Mouse (Mus musculus) liver, adult 2 months (tissue): ENCODE results near the gene Cdh13. TPM values are rescaled to one million over a fixed set of nuclear protein-coding genes. Genes with fewer than 3 reads are reported as not detected.

ENCODE experiments used
- DNase-seq: peaks from one replicate; pipeline ENCODE4 v3.0.0-alpha.2; 2011; ENCODE audit warnings: low read depth, low spot score; ENCODE audit errors: extremely low read depth
- H3K27ac ChIP-seq: fragments of 200-500 bp; replicated peaks from 2 replicates; pipeline ENCODE4 v1.5.1; 2012; ENCODE audit warnings: low read depth, mild to moderate bottlenecking, control low read depth, inconsistent platforms, low read length; ENCODE audit not compliant: insufficient read depth
- H3K27me3 ChIP-seq: fragments of 200-500 bp; 2 replicates; pipeline ENCODE4 v1.6.1; 2012; ENCODE audit warnings: mild to moderate bottlenecking, moderate library complexity, low read length, inconsistent platforms; ENCODE audit not compliant: control insufficient read depth, insufficient read depth
- H3K36me3 ChIP-seq: fragments of 200-500 bp; 2 replicates; pipeline ENCODE4 v1.6.1; 2012; ENCODE audit warnings: low read length, inconsistent platforms; ENCODE audit not compliant: control insufficient read depth, insufficient read depth
- H3K4me1 ChIP-seq: fragments of 200-500 bp; 2 replicates; pipeline ENCODE4 v1.6.1; 2011; ENCODE audit warnings: low read length; ENCODE audit not compliant: control insufficient read depth, insufficient read depth
- H3K4me3 ChIP-seq: fragments of 200-500 bp; 2 replicates; pipeline ENCODE4 v1.5.1; 2011; ENCODE audit warnings: low read depth, mild to moderate bottlenecking, control low read depth, low read length, moderate library complexity; ENCODE audit not compliant: insufficient read depth
- H3K79me2 ChIP-seq: fragments of 200-500 bp; 2 replicates; pipeline ENCODE4 v1.6.1; 2012; ENCODE audit warnings: inconsistent platforms, mild to moderate bottlenecking, low read length, moderate library complexity; ENCODE audit not compliant: control insufficient read depth, insufficient read depth
- H3K9ac ChIP-seq: fragments of 200-500 bp; 2 replicates; pipeline ENCODE4 v1.6.1; 2012; ENCODE audit warnings: low read depth, mild to moderate bottlenecking, control low read depth, inconsistent platforms, low read length
- CTCF ChIP-seq: fragments of 200-500 bp; IDR thresholded peaks from 2 replicates; pipeline ENCODE4 v1.5.1; 2011; ENCODE audit warnings: low read depth, low read length, control low read depth
- POLR2A ChIP-seq: fragments of 200-500 bp; IDR thresholded peaks from 2 replicates; pipeline ENCODE4 v1.6.1; 2011; ENCODE audit warnings: low read length, control low read depth; ENCODE audit not compliant: insufficient read depth; ENCODE audit errors: extremely low read depth
- WGBS: fragments of 180-500 bp; shearing (Covaris S2); methylation state at CpG from one replicate; pipeline ENCODE4 v1.1.7; 2018; 5-methylcytosine and 5-hydroxymethylcytosine counted together
- polyA plus RNA-seq: library from polyadenylated mRNA; depleted of rRNA; stranded (reverse); fragments of >200 nt; gene quantifications from 2 replicates; pipeline ENCODE4 v1.2.3, GENCODE M21; 2012
- total RNA-seq: library from RNA; depleted of rRNA; stranded (reverse); fragments of >200 nt; gene quantifications from 2 replicates; pipeline ENCODE4 v1.2.3, GENCODE M21; 2014

Gene Cdh13
- total and polyA plus RNA-seq, 2 experiments = 1.5 to 2.1 TPM

DNA sequence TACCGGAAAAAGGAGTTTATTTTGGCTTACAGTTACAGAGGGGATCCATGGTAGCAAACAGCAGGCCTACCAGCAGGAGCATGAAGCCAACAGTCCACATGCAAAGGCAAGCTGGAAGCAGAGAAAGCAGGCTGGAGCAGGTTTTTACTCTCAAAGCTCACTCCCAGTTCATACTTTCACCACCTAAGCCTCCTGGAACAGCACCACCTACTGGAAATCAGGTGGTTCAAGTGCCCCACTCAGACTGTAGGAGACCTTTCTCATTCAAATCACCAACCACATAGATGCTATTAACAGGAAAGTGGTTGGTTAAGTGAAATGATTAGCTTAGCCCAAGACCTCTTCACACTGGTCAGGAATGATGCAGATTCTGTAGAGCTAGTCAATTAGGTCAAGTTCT lies 402.3 kb downstream of the Cdh13 start:
- Histone ChIP-seq H3K27me3 (no peaks in the 10 kb centered on the region), H3K79me2 (no peaks in the 10 kb centered on the region), H3K4me1 (no peaks in the 10 kb centered on the region), H3K4me3 (no peak overlapping the region), H3K27ac (no peak overlapping the region), H3K9ac (no peak overlapping the region), H3K36me3 (no peaks in the 10 kb centered on the region)
- no peak for DNase-seq
- WGBS = 100% methylated on average over 1 of the region's 1 CpGs
- no peak for TF ChIP-seq POLR2A
- no peak for TF ChIP-seq CTCF

DNA sequence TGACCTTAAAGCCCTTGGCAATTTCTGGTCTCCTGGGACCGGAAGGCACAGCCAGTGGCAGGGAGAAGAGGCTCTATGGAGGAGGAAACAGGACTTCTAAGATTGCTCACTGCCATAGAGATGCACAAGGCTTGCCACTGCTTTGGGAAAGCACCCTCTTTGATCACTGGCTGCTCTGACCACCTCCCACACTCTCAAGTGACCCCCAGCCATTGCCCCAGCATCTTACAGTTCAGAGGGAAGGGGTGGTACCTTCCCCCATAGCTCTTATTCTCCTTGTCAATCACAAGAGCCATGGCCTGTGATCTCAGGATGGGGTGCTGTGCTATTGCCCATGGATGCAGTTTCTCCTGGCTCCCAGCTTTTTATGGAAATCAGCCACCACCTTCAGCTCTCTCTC lies 406.3 kb downstream of the Cdh13 start:
- no peaks in the 10 kb centered on the region for H3K4me1 ChIP-seq
- H3K9ac ChIP-seq = no peak overlapping the region
- 71% methylated on average over 1 of the region's 1 CpGs for WGBS

DNA sequence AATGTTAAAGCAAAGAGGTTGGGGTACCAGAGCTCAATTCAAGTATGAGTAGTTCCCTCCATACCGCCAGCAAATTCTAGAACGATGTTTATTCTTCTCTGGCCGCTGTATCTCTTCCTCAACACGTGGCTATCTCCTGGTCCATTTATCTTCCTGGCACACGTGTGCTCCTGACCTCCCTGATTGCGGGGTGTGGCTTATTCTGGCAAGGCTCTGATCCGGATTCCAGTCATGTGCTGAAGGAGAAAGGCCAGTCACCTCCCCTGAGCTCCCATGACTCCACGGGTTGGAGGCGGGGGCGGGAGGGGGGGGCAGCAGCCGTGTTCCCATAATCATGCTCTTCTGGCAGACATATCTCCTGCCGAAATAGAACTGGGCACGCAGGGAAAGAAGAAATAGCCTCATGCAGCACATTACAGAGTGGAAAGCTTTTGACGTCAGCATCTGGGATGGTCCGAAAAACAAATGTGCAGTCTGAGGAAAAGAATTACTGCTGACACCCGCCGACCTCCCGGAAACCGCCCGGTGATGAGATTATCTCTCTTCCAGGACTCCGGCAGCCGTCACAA lies 417.9 kb downstream of the Cdh13 start:
- peak; percentile 13 for DNase-seq
- Histone ChIP-seq H3K4me1 (no peaks in the 10 kb centered on the region), H3K9ac (no peak overlapping the region), H3K36me3 (no peaks in the 10 kb centered on the region), H3K79me2 (no peaks in the 10 kb centered on the region), H3K27me3 (no peaks in the 10 kb centered on the region), H3K27ac (no peak overlapping the region; the same call in 1 of the 2 replicates), H3K4me3 (no peak overlapping the region)
- TF ChIP-seq CTCF (no peak), POLR2A (no peak)
- WGBS = 72% methylated on average over 22 of the region's 22 CpGs

More for the DNA sequence above, 406.3 kb downstream of the Cdh13 start:
- Histone ChIP-seq H3K27me3 (no peaks in the 10 kb centered on the region), H3K36me3 (no peaks in the 10 kb centered on the region), H3K79me2 (no peaks in the 10 kb centered on the region), H3K4me3 (no peak overlapping the region), H3K27ac (no peak overlapping the region)
- no peak for DNase-seq
- TF ChIP-seq POLR2A (no peak), CTCF (no peak)

DNA sequence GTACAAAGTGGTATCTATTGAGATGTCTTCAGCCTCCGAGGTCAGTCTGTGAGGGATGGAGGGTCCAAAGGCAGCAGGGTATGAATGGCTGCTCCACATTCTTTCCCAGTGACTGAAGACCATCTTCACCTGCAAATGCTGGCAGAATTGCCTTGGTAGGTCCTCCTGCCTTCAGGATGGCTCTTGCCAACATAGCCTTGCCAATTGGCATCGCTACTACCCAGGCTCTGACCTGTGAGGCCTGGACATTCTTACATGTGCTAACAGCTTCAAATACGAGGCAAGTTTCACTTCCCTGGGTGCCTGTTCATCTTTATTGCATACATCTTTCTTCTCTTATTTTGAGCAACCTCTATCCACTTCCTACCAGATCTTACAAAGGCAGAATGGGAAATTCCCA lies 425.8 kb downstream of the Cdh13 start:
- DNase-seq = no peak

DNA sequence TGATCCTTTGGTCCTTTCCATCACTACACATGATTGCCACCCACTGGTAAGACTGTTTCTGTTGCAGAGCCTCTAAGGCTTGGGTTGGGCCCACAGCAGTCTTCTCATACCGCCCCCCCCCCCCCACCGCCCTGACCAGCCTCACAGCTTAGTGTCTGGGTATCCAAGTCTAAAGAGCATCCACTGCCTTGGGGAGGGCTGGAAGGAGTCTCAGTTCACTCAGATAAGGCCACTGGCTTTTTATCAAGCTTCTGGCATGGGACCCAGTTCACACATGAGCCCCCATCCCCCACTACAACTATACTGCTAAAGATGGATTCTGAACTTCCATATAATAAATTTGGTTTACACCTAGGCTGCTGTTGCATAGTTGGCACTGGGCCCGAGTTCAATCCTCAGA lies 428.1 kb downstream of the Cdh13 start:
- 82% methylated on average over 3 of the region's 3 CpGs for WGBS
- Histone ChIP-seq H3K27ac (no peak overlapping the region), H3K79me2 (no peaks in the 10 kb centered on the region), H3K36me3 (no peaks in the 10 kb centered on the region), H3K27me3 (no peaks in the 10 kb centered on the region), H3K4me3 (no peak overlapping the region), H3K4me1 (no peaks in the 10 kb centered on the region), H3K9ac (no peak overlapping the region)
- no peak for DNase-seq
- no peak for TF ChIP-seq POLR2A
- TF ChIP-seq CTCF = no peak

More for the DNA sequence above, 425.8 kb downstream of the Cdh13 start:
- Histone ChIP-seq H3K27me3 (no peaks in the 10 kb centered on the region), H3K4me3 (no peak overlapping the region), H3K4me1 (no peaks in the 10 kb centered on the region), H3K9ac (no peak overlapping the region), H3K79me2 (no peaks in the 10 kb centered on the region), H3K27ac (no peak overlapping the region), H3K36me3 (no peaks in the 10 kb centered on the region)
- 82% methylated on average over 3 of the region's 3 CpGs for WGBS
- no peak for TF ChIP-seq POLR2A
- no peak for TF ChIP-seq CTCF

DNA sequence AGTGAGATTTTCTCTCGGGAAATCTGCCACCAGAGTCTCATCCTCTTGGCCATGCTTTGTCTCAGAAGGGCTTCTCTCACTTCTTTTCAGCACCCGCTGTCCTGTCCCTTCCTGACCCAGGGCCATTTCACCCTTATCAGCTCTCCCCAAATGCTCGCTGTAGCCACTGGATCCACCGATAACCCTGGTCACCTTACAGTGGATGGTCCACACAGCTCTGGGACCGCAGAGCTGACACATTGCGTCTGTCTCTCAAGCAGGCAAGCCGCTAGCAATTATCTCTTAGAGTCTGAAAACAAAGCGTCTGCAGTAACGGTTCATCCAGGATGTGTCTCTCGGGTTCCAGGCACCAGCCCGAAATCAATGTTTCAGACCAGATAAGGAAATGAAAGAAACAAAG lies 429.6 kb downstream of the Cdh13 start:
- Histone ChIP-seq H3K4me3 (no peak overlapping the region), H3K4me1 (no peaks in the 10 kb centered on the region), H3K27ac (no peak overlapping the region; the same call in 1 of the 2 replicates), H3K79me2 (no peaks in the 10 kb centered on the region), H3K27me3 (no peaks in the 10 kb centered on the region), H3K36me3 (no peaks in the 10 kb centered on the region), H3K9ac (no peak overlapping the region)
- peak; percentile 21 for DNase-seq
- TF ChIP-seq POLR2A = no peak
- no peak for TF ChIP-seq CTCF
- WGBS = 21% methylated on average over 11 of the region's 11 CpGs
